30 mouse cellular contexts compared by ENCODE assay signal in the genomic region with DNA sequence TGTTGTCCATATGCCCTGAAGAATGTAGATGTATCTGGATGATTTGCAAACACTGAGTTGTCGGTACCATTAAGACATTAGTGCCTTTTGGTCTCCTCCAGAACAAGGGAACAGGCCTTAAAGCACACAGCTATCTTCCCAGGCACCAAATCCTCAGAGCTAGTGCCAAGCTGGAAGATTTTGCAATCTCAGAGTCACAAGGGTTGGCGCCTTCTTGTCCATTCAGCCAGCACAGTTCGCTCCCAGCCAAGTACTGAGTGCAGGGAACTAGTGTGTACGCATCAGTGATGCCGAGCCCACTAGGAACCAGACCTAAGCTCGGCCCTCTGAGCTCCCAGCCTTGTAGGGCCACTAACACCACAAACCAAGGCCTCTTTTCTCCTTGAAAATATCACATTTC. TPM values are rescaled to one million over a fixed set of nuclear protein-coding genes. Genes with fewer than 3 reads are reported as not detected.
DNase-seq lines count a peak whose midpoint lies in the region; ATAC-seq and TF ChIP-seq lines count a peak whose summit lies in the region.
"Had no signal": no experiment of that assay in that cellular context is flagged by ENCODE, and none has a peak within 500 bp of the region (broad histone marks: within the 10 kb centered on the region; RNA-seq: fewer than 3 reads in every experiment).

No protein-coding gene starts in this region.

- no peak for TF ChIP-seq CTCF in intestine, postnatal 0 days (IDR thresholded peaks at IDR 0.05; ENCODE audit: low read depth)

- no peak overlapping the region for H3K4me3 ChIP-seq in midbrain, embryonic 11.5 days (ENCODE audit: low read depth, low read length)
- H3K4me3 ChIP-seq in midbrain, embryonic 13.5 days (replicated peaks): no peak overlapping the region
- no peak overlapping the region for H3K4me3 ChIP-seq in intestine, postnatal 0 days (ENCODE audit: low read depth, low read length)
- H3K4me3 ChIP-seq: embryonic facial prominence, embryonic 13.5 days; hindbrain, embryonic 13.5 days; left cerebral cortex, adult 2 months; limb, embryonic 12.5 days; midbrain, embryonic 15.5 days; neural tube, embryonic 15.5 days had no signal

- ATAC-seq in midbrain, embryonic 11.5 days (ENCODE audit: low FRiP score): no peak
- ATAC-seq in midbrain, embryonic 13.5 days: no peak
- ATAC-seq in CD4-positive, CD25-positive, alpha-beta regulatory T cell, adult 4 months: no peak
- no peak for ATAC-seq in intestine, postnatal 0 days
- ATAC-seq: forebrain, embryonic 16.5 days; intestine, embryonic 16.5 days; lung, postnatal 0 days; midbrain, embryonic 15.5 days had no signal

- no peak overlapping the region for H3K9ac ChIP-seq in midbrain, embryonic 11.5 days (ENCODE audit: low read length)
- H3K9ac ChIP-seq in midbrain, embryonic 13.5 days (replicated peaks): no peak overlapping the region
- H3K9ac ChIP-seq in intestine, postnatal 0 days (ENCODE audit: low read depth, low read length): no peak overlapping the region
- H3K9ac ChIP-seq: embryonic facial prominence, embryonic 13.5 days; hindbrain, embryonic 13.5 days; limb, embryonic 12.5 days; midbrain, embryonic 15.5 days; neural tube, embryonic 15.5 days had no signal

- 88% methylated on average over 6 of the region's 6 CpGs for WGBS in midbrain, embryonic 11.5 days
- WGBS in midbrain, embryonic 13.5 days: 90% methylated on average over 6 of the region's 6 CpGs
- WGBS in intestine, postnatal 0 days: 89% methylated on average over 6 of the region's 6 CpGs

- no peaks in the 10 kb centered on the region for H3K9me3 ChIP-seq in midbrain, embryonic 11.5 days (ENCODE audit: control insufficient read depth, low read length)
- no peaks in the 10 kb centered on the region for H3K9me3 ChIP-seq in midbrain, embryonic 13.5 days
- H3K9me3 ChIP-seq in intestine, postnatal 0 days (ENCODE audit: control insufficient read depth): no peaks in the 10 kb centered on the region
- H3K9me3 ChIP-seq: embryonic facial prominence, embryonic 13.5 days; hindbrain, embryonic 13.5 days; limb, embryonic 12.5 days; midbrain, embryonic 15.5 days; neural tube, embryonic 15.5 days had no signal

- H3K27ac ChIP-seq in midbrain, embryonic 11.5 days (ENCODE audit: low read depth, low read length): no peak overlapping the region
- no peak overlapping the region for H3K27ac ChIP-seq in midbrain, embryonic 13.5 days
- no peak overlapping the region for H3K27ac ChIP-seq in intestine, postnatal 0 days (ENCODE audit: low read depth, low read length)
- H3K27ac ChIP-seq: embryonic facial prominence, embryonic 13.5 days; hindbrain, embryonic 13.5 days; left cerebral cortex, adult 2 months; limb, embryonic 12.5 days; macrophage; midbrain, embryonic 15.5 days; neural tube, embryonic 15.5 days had no signal

- no peaks in the 10 kb centered on the region for H3K27me3 ChIP-seq in midbrain, embryonic 11.5 days (ENCODE audit: control insufficient read depth, insufficient read depth, low read length)
- no peaks in the 10 kb centered on the region for H3K27me3 ChIP-seq in midbrain, embryonic 13.5 days
- H3K27me3 ChIP-seq in intestine, postnatal 0 days (replicated peaks; ENCODE audit: control insufficient read depth, insufficient read depth, low read length): no peaks in the 10 kb centered on the region
- H3K27me3 ChIP-seq: embryonic facial prominence, embryonic 13.5 days; hindbrain, embryonic 13.5 days; limb, embryonic 12.5 days; midbrain, embryonic 15.5 days; neural tube, embryonic 15.5 days had no signal

- peaks cover 7% of the 10 kb centered on the region for H3K4me1 ChIP-seq in midbrain, embryonic 11.5 days (ENCODE audit: control insufficient read depth, insufficient read depth, low read length)
- peaks cover 13% of the 10 kb centered on the region for H3K4me1 ChIP-seq in midbrain, embryonic 13.5 days (replicated peaks)
- no peaks in the 10 kb centered on the region for H3K4me1 ChIP-seq in intestine, postnatal 0 days (replicated peaks; ENCODE audit: control insufficient read depth, insufficient read depth, low read length)
- H3K4me1 ChIP-seq: embryonic facial prominence, embryonic 13.5 days; limb, embryonic 12.5 days; neural tube, embryonic 15.5 days had no signal

- peak; percentile 6 for DNase-seq in adrenal gland, postnatal 25 days
- no peak for DNase-seq in adrenal gland, adult 18-20 months (ENCODE audit: low spot score in 2 of 2)
- peak; percentile 62 for DNase-seq in midbrain, embryonic 11.5 days (ENCODE audit: low spot score, missing footprints)
- DNase-seq in fibroblast of lung, adult 2 months (ENCODE audit: low read depth): peak; percentile 36
- DNase-seq: cerebellum, adult 11-12 months; cerebellum, adult 9-11 months; gastrocnemius, postnatal 10 days; heart, adult 11 months; heart, postnatal 4 days; kidney, postnatal 14 days; retina, postnatal 1 day; right cerebral cortex, postnatal 25 days; spleen, adult 18-20 months; thymus, adult 18-20 months; thymus, postnatal 36 days had no signal

- no peaks in the 10 kb centered on the region for H3K36me3 ChIP-seq in midbrain, embryonic 11.5 days (ENCODE audit: control insufficient read depth, insufficient read depth, low read length)
- H3K36me3 ChIP-seq in midbrain, embryonic 13.5 days: peaks cover 63% of the 10 kb centered on the region
- no peaks in the 10 kb centered on the region for H3K36me3 ChIP-seq in intestine, postnatal 0 days (ENCODE audit: control insufficient read depth, insufficient read depth)
- H3K36me3 ChIP-seq: embryonic facial prominence, embryonic 13.5 days; limb, embryonic 12.5 days had no signal

- H3K4me2 ChIP-seq in midbrain, embryonic 11.5 days: no peak overlapping the region
- H3K4me2 ChIP-seq in midbrain, embryonic 13.5 days (replicated peaks): no peak overlapping the region
- H3K4me2 ChIP-seq in intestine, postnatal 0 days (replicated peaks; ENCODE audit: low read depth): no peak overlapping the region
- H3K4me2 ChIP-seq: embryonic facial prominence, embryonic 13.5 days; heart, embryonic 11.5 days; hindbrain, embryonic 13.5 days; limb, embryonic 12.5 days; liver, embryonic 11.5 days; midbrain, embryonic 15.5 days; neural tube, embryonic 15.5 days had no signal

RNA-seq across cellular contexts. Expression of a gene that starts 23.0 kb away (rescaled TPM):
- 1.4 and 2.9 TPM in 2 replicates for total RNA-seq in adrenal gland, postnatal 25 days (2021)
- 1 to 10 TPM; 1.7 TPM for total RNA-seq in adrenal gland, adult 18-20 months (2021)
- 2.7 and 3.2 TPM in 2 replicates for polyA plus RNA-seq in midbrain, embryonic 11.5 days (2014; fragmentation: Nextera tagmentation; extraction: Ambion mirVana)
- polyA plus RNA-seq in midbrain, embryonic 13.5 days (2015; fragmentation: Nextera tagmentation; extraction: Ambion mirVana): 2.7 and 3.1 TPM in 2 replicates
- polyA plus RNA-seq in CD4-positive, CD25-positive, alpha-beta regulatory T cell, adult 4 months (2017; shearing (Covaris generic)): 1 to 10 TPM; 7.0 to 7.8 TPM
- polyA plus RNA-seq in intestine, postnatal 0 days (2015; fragmentation: Nextera tagmentation; extraction: Ambion mirVana): 1.2 TPM in 2 replicates

Comparison
In these comparisons a context has a peak if more than half of its experiments do, and no peak if none do; other contexts are left out.
1. DNase-seq: peak in adrenal gland, postnatal 25 days (single experiment), midbrain, embryonic 11.5 days (single experiment) and fibroblast of lung, adult 2 months (single experiment); none in adrenal gland, adult 18-20 months (0 of 2).